Mouse (Mus musculus) myocyte (in vitro differentiated cells): ENCODE data around the gene Tmem33.

Experiments used
- MAX ChIP-seq: IDR thresholded peaks from one replicate; pipeline ENCODE4 v1.6.1; 2011; ENCODE audit warnings: low read depth, mild to moderate bottlenecking, control low read depth
- POLR2A ChIP-seq: IDR thresholded peaks from one replicate; pipeline ENCODE4 v1.6.1; 2011; ENCODE audit warnings: low read depth, mild to moderate bottlenecking, control low read depth, moderate library complexity; ENCODE audit not compliant: insufficient read length
- USF1 ChIP-seq: IDR thresholded peaks from one replicate; pipeline ENCODE4 v1.6.1; 2011; ENCODE audit warnings: low read depth, mild to moderate bottlenecking, control low read depth, moderate library complexity

- TF ChIP-seq MAX (no peak), POLR2A (peak; percentile 8), USF1 (peak; percentile 89)
These were observed at the start of gene Tmem33 for GRCm38 (mm10) chr5:67260531-67261371.
